Mouse (Mus musculus) E14TG2a.4 (cell line): ENCODE measurements around the gene Rsph10b.

Source experiments
- CTCF ChIP-seq: conservative IDR thresholded peaks from 2 replicates; pipeline ENCODE4 v1.5.1; 2014; ENCODE audit warnings: low read length
- POU5F1 ChIP-seq: IDR thresholded peaks from 2 replicates; pipeline ENCODE4 v1.6.1; 2014; ENCODE audit warnings: low read length, borderline replicate concordance

DNA sequence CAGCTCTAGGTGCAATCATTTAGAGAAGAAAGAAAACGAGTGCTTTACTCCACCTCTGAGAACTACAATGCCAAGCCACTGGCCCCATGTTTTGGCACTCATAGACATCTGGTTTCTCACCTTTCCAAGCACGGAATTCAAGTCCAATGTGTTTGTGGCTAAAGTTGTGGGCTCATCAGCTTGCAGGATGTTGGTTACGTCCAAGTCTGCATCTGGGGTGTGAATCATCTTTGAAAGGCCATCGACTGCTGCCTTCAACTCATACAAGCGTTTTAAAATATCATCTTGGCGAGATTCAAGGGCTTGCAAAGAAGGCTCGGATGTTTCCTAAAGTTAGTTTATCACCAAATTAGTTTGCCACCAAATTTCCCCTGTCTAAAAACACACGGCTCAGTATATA, 26.4 kb upstream of the Rsph10b start:
- no peak for TF ChIP-seq CTCF
- no peak for TF ChIP-seq POU5F1
